Mouse (Mus musculus): ENCODE results near the gene Cep290.
"Not testable (repeated sequence)": the region's sequence is repeated elsewhere in the genome, so short reads cannot be mapped to it uniquely, and the experiment has no call there.

The Cep290 gene

GRCm38 (mm10) chr10:100487097-100487978, at the start of gene Cep290, which contains the start of gene Tmtc3:
TSS of gene Cep290 (plus strand) at chr10:100487558.
TSS of gene Tmtc3 (minus strand) at chr10:100487350.
- DNase-seq (ENCODE audit: low read depth, low spot score): peak; percentile 90

- peak; percentile 36 for DNase-seq (ENCODE audit: low read depth, low spot score)
Observed at GRCm38 (mm10) chr10:100449394-100449793, 38.0 kb upstream of the Cep290 start.

GRCm38 (mm10) chr10:100460515-100460914, 26.8 kb upstream of the Cep290 start:
- no peak for DNase-seq (ENCODE audit: low read depth, low spot score)

GRCm38 (mm10) chr10:100475040-100475439, 12.3 kb upstream of the Cep290 start:
- peak; percentile 40 for DNase-seq (ENCODE audit: low read depth, low spot score)

- no peak for DNase-seq (ENCODE audit: low read depth, low spot score)
Observed at GRCm38 (mm10) chr10:100479538-100479937, 7.8 kb upstream of the Cep290 start.

GRCm38 (mm10) chr10:100486701-100487096, 659 bp upstream of the Cep290 start:
- DNase-seq (ENCODE audit: low read depth, low spot score): peak; percentile 70

- DNase-seq (ENCODE audit: low read depth, low spot score): no peak
Observed at GRCm38 (mm10) chr10:100491916-100492315, 4.6 kb downstream of the Cep290 start.

- DNase-seq (ENCODE audit: low read depth, low spot score): no peak
Observed at GRCm38 (mm10) chr10:100498309-100498708, 11.0 kb downstream of the Cep290 start.

- DNase-seq (ENCODE audit: low read depth, low spot score): no peak
Observed at GRCm38 (mm10) chr10:100508170-100508569, 20.8 kb downstream of the Cep290 start.

- peak; percentile 20 for DNase-seq (ENCODE audit: low read depth, low spot score)
Observed at GRCm38 (mm10) chr10:100521617-100522016, 34.3 kb downstream of the Cep290 start.

GRCm38 (mm10) chr10:100522330-100522729, 35.0 kb downstream of the Cep290 start:
- DNase-seq (ENCODE audit: low read depth, low spot score): no peak

GRCm38 (mm10) chr10:100524499-100525390, 37.4 kb downstream of the Cep290 start:
- no peak for DNase-seq (ENCODE audit: low read depth, low spot score)

- no peak for DNase-seq (ENCODE audit: low read depth, low spot score)
Observed at GRCm38 (mm10) chr10:100556566-100557175, 69.3 kb downstream of the Cep290 start.

- DNase-seq (ENCODE audit: low read depth, low spot score): not testable (repeated sequence)
Observed at GRCm38 (mm10) chr10:100560194-100560883, 73.0 kb downstream of the Cep290 start.

- no peak for DNase-seq (ENCODE audit: low read depth, low spot score)
Observed at GRCm38 (mm10) chr10:100564112-100564511, 76.8 kb downstream of the Cep290 start.

- no peak for DNase-seq (ENCODE audit: low read depth, low spot score)
Observed at GRCm38 (mm10) chr10:100571707-100572106, 84.3 kb downstream of the Cep290 start.

GRCm38 (mm10) chr10:100574505-100575149, 87.3 kb downstream of the Cep290 start:
- DNase-seq (ENCODE audit: low read depth, low spot score): no peak

- DNase-seq (ENCODE audit: low read depth, low spot score): no peak
Observed at GRCm38 (mm10) chr10:100575294-100575693, 87.9 kb downstream of the Cep290 start.

GRCm38 (mm10) chr10:100584178-100584577, 96.8 kb downstream of the Cep290 start:
- no peak for DNase-seq (ENCODE audit: low read depth, low spot score)

- no peak for DNase-seq (ENCODE audit: low read depth, low spot score)
Observed at GRCm38 (mm10) chr10:100588524-100588923, 101.2 kb downstream of the Cep290 start.

Measured in A20 (cell line).